Mouse (Mus musculus) midbrain, embryonic 12.5 days (tissue): ENCODE results near the gene Slc5a2. TPM values are rescaled to one million over a fixed set of nuclear protein-coding genes. Genes with fewer than 3 reads are reported as not detected.

Source experiments
- ATAC-seq: fragments of 200-750 bp; cut with Nextera tagmentation; 2 replicates; pipeline ENCODE4 v1.8.0; 2017; ENCODE audit warnings: low read depth, moderate TSS enrichment, moderate library complexity; ENCODE audit not compliant: low FRiP score
- H3K27ac ChIP-seq: fragments of 300-500 bp; sonication (generic); replicated peaks from 2 replicates; pipeline ENCODE4 v1.5.1; 2016; ENCODE audit warnings: mild to moderate bottlenecking
- H3K27me3 ChIP-seq: fragments of 300-500 bp; sonication (generic); 2 replicates; pipeline ENCODE4 v1.6.1; 2016; ENCODE audit warnings: mild to moderate bottlenecking
- H3K36me3 ChIP-seq: fragments of 300-500 bp; sonication (generic); 2 replicates; pipeline ENCODE4 v1.6.1; 2016
- H3K4me1 ChIP-seq: fragments of 300-500 bp; sonication (generic); 2 replicates; pipeline ENCODE4 v1.6.1; 2016
- H3K4me2 ChIP-seq: fragments of 300-500 bp; sonication (generic); replicated peaks from 2 replicates; pipeline ENCODE4 v1.6.1; 2016; ENCODE audit warnings: mild to moderate bottlenecking, moderate library complexity
- H3K4me3 ChIP-seq: fragments of 300-500 bp; sonication (generic); 2 replicates; pipeline ENCODE4 v1.5.1; 2016; ENCODE audit warnings: mild to moderate bottlenecking
- H3K9ac ChIP-seq: fragments of 300-500 bp; sonication (generic); replicated peaks from 2 replicates; pipeline ENCODE4 v1.6.1; 2016; ENCODE audit warnings: mild to moderate bottlenecking, moderate library complexity
- H3K9me3 ChIP-seq: fragments of 300-500 bp; sonication (generic); 2 replicates; pipeline ENCODE4 v1.6.1; 2016; ENCODE audit warnings: mild to moderate bottlenecking
- WGBS: fragments of 180-500 bp; shearing (Covaris S2); methylation state at CpG from one replicate; pipeline ENCODE4 v1.1.7; 2016; 5-methylcytosine and 5-hydroxymethylcytosine counted together
- polyA plus RNA-seq: library from polyadenylated mRNA; unstranded; fragments of >200 nt; fragmentation: Nextera tagmentation; extraction: Ambion mirVana; gene quantifications from 2 replicates; pipeline ENCODE4 v1.2.1, GENCODE M21; 2016

The Slc5a2 gene
- polyA plus RNA-seq, 1 experiment from 2014 or later = not detected

- WGBS = 92% methylated on average over 27 of the region's 27 CpGs
- Histone ChIP-seq H3K4me2 (no peak overlapping the region), H3K27ac (no peak overlapping the region), H3K9me3 (no peaks in the 10 kb centered on the region), H3K4me3 (no peak overlapping the region), H3K36me3 (peaks cover 45% of the 10 kb centered on the region), H3K4me1 (peaks cover 21% of the 10 kb centered on the region), H3K27me3 (no peaks in the 10 kb centered on the region), H3K9ac (no peak overlapping the region)
- ATAC-seq = no peak
Measured at GRCm38 (mm10) chr7:128240131-128240784, 25.2 kb upstream of the Slc5a2 start.

DNA sequence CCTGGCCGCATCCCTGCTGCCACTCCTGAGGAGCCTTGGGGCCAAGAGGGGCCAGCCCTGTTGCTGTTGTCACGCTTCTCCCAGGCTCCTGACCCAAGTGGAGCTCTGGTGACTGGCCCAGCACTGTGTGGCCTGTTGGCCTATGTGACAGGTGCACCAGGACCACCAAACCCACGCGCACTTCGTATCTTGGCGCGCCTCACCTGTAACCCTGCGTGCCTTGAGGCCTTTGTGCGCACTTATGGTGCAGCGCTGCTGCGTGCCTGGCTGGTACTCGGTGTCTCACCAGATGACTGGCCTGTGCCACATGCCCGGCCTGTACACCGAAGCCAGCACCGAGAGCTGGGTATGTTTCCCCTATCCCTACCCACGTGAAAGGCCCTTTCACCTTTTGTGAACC lies 23.1 kb upstream of the Slc5a2 start:
- ATAC-seq = no peak
- Histone ChIP-seq H3K27ac (no peak overlapping the region), H3K36me3 (peaks cover 45% of the 10 kb centered on the region), H3K4me2 (no peak overlapping the region), H3K9me3 (no peaks in the 10 kb centered on the region), H3K27me3 (no peaks in the 10 kb centered on the region; the same call in none of the 2 replicates), H3K4me1 (peaks cover 28% of the 10 kb centered on the region), H3K9ac (no peak overlapping the region), H3K4me3 (no peak overlapping the region)
- WGBS = 93% methylated on average over 16 of the region's 16 CpGs

GRCm38 (mm10) chr7:128243921-128244320 lies 21.5 kb upstream of the Slc5a2 start:
- ATAC-seq = no peak
- Histone ChIP-seq H3K9ac (no peak overlapping the region), H3K4me2 (no peak overlapping the region), H3K4me1 (peaks cover 27% of the 10 kb centered on the region), H3K27ac (no peak overlapping the region), H3K27me3 (peaks cover 12% of the 10 kb centered on the region), H3K4me3 (no peak overlapping the region), H3K9me3 (no peaks in the 10 kb centered on the region), H3K36me3 (peaks cover 45% of the 10 kb centered on the region)
- WGBS = 49% methylated on average over 10 of the region's 10 CpGs

DNA sequence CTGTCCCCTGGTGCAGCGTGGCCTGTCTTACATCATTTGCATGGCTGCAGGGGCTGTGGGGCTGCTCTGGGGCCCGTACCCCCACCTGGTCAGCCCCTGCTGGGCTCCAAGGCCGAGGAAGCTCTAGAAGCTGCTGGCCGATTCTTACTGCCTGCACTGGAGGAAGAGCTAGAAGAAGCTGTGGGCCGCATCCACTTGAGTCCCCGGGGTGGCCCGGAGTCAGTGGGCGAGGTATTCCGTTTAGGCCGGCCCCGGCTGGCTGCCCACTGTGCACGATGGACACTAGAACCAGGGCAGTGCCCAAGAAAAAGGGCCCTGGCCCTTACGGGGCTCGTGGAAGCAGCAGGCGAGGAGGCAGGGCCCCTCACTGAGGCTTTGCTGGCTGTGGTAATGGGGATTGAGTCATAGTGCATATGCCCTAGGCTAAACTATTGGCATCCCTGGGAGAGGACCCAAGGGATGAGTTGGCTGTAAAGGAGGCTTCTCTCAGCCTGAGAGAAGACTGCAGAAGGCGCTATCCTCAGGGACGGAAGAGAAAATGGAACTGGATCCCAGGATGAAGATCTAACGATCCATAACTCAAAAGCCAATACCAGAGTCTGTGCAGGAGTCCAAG lies 20.9 kb upstream of the Slc5a2 start:
- peaks cover 15% of the 10 kb centered on the region for H3K27me3 ChIP-seq
- H3K4me2 ChIP-seq = no peak overlapping the region
- H3K36me3 ChIP-seq = peaks cover 45% of the 10 kb centered on the region
- H3K4me3 ChIP-seq = no peak overlapping the region
- H3K9ac ChIP-seq = no peak overlapping the region
- ATAC-seq = no peak
- WGBS = 81% methylated on average over 18 of the region's 18 CpGs
- no peaks in the 10 kb centered on the region for H3K9me3 ChIP-seq
- H3K27ac ChIP-seq = no peak overlapping the region
- H3K4me1 ChIP-seq = peaks cover 22% of the 10 kb centered on the region

GRCm38 (mm10) chr7:128245547-128245946 lies 19.9 kb upstream of the Slc5a2 start:
- H3K9ac ChIP-seq = no peak overlapping the region
- peaks cover 18% of the 10 kb centered on the region; the same call in 1 of the 2 replicates for H3K4me1 ChIP-seq
- no peak overlapping the region for H3K27ac ChIP-seq
- H3K4me2 ChIP-seq = no peak overlapping the region
- no peak overlapping the region for H3K4me3 ChIP-seq
- peaks cover 34% of the 10 kb centered on the region for H3K36me3 ChIP-seq
- H3K9me3 ChIP-seq = no peaks in the 10 kb centered on the region
- ATAC-seq = no peak
- 88% methylated on average over 4 of the region's 4 CpGs for WGBS
- peaks cover 15% of the 10 kb centered on the region for H3K27me3 ChIP-seq

- peaks cover 22% of the 10 kb centered on the region for H3K36me3 ChIP-seq
- no peaks in the 10 kb centered on the region for H3K9me3 ChIP-seq
- ATAC-seq = peak; percentile 64
- H3K4me2 ChIP-seq = peak within 1 kb of the TSS; percentile 67
- peak within 1 kb of the TSS; percentile 64 for H3K27ac ChIP-seq
- H3K9ac ChIP-seq = peak within 1 kb of the TSS; percentile 70
- H3K4me1 ChIP-seq = peaks cover 18% of the 10 kb centered on the region; the same call in 1 of the 2 replicates
- WGBS = 3% methylated on average over 22 of the region's 30 CpGs
- H3K27me3 ChIP-seq = peaks cover 20% of the 10 kb centered on the region
- peak within 1 kb of the TSS; percentile 42 for H3K4me3 ChIP-seq
Measured at GRCm38 (mm10) chr7:128246496-128247391, 18.7 kb upstream of the Slc5a2 start, which contains the start of gene Tgfb1i1. Tgfb1i1 (plus strand) TSS chr7:128246812.

DNA sequence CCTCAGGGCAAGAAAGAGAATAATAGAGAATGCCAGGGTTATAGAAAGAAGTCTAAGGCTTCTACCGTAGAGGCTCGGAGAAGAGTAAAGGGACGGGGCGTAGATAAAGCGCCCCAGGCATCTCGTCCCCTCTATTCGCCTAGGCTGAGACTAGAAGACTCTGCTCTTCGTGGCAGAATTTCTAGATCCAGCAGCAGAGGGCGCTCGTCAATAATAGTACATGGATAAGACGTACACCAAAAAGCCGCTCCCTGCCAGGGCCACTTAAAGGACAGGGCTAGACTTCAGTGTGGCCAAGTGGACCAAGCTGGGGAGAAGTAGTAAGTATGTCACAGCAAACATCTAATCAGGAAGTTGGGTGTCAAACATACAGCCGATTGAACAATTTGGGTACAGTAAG lies 18.0 kb upstream of the Slc5a2 start:
- H3K9ac ChIP-seq = peak overlapping the region; percentile 70
- peaks cover 27% of the 10 kb centered on the region for H3K27me3 ChIP-seq
- ATAC-seq = peak; percentile 78
- H3K36me3 ChIP-seq = peaks cover 15% of the 10 kb centered on the region
- peak overlapping the region; percentile 67 for H3K4me2 ChIP-seq
- H3K4me3 ChIP-seq = peak overlapping the region; percentile 42
- WGBS = 3% methylated on average over 13 of the region's 13 CpGs
- peak overlapping the region; percentile 64 for H3K27ac ChIP-seq
- H3K9me3 ChIP-seq = no peaks in the 10 kb centered on the region
- peaks cover 24% of the 10 kb centered on the region for H3K4me1 ChIP-seq

- H3K4me3 ChIP-seq = no peak overlapping the region
- H3K27me3 ChIP-seq = peaks cover 34% of the 10 kb centered on the region
- WGBS = 81% methylated on average over 10 of the region's 10 CpGs
- no peak for ATAC-seq
- no peak overlapping the region for H3K27ac ChIP-seq
- H3K4me2 ChIP-seq = peak overlapping the region; percentile 67; the same call in 1 of the 2 replicates
- peaks cover 10% of the 10 kb centered on the region; the same call in 1 of the 2 replicates for H3K36me3 ChIP-seq
- no peak overlapping the region for H3K9ac ChIP-seq
- no peaks in the 10 kb centered on the region for H3K9me3 ChIP-seq
- peaks cover 31% of the 10 kb centered on the region for H3K4me1 ChIP-seq
Measured at GRCm38 (mm10) chr7:128248081-128249042, 17.1 kb upstream of the Slc5a2 start.

DNA sequence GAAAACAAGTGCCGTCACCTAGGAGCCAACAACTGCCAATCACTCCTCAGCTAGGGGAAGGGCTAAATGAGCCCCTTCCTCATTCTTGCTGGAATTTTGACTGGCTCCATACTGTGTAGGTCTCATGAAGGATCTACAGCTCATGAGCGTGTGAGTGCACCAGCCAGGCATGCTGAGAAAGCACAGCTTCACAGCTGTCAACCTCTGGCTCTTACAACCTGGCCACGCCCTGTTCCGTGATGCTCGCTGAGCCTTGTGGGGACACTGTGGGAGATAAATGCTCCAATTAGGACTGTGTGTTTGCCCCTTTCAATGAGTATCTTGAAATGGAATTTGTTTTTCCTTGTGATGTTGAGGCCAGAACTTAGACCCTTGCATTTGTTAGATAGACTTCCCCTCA lies 15.5 kb upstream of the Slc5a2 start:
- Histone ChIP-seq H3K4me2 (no peak overlapping the region), H3K27me3 (peaks cover 41% of the 10 kb centered on the region), H3K4me1 (peaks cover 31% of the 10 kb centered on the region), H3K9ac (no peak overlapping the region), H3K4me3 (no peak overlapping the region), H3K36me3 (peaks cover under 1% of the 10 kb centered on the region; the same call in 1 of the 2 replicates), H3K27ac (no peak overlapping the region), H3K9me3 (no peaks in the 10 kb centered on the region)
- WGBS = 83% methylated on average over 5 of the region's 5 CpGs
- no peak for ATAC-seq

DNA sequence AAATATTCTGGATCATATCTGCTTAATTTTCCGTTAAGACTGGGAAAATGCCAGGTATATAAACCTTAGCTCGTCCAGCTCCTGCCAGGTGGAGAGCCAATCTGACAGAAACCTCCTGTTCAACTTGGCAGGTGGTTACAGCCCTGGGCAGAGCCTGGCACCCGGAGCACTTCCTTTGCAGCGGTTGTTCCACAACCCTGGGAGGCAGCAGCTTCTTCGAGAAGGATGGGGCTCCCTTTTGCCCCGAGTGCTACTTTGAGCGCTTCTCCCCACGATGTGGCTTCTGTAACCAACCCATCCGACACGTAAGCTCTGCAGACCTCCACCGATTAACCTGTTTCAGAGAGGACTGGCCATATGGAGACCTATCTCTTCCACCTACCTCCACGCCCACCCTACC lies 13.5 kb upstream of the Slc5a2 start:
- H3K27me3 ChIP-seq = peaks cover 41% of the 10 kb centered on the region
- no peak overlapping the region for H3K27ac ChIP-seq
- H3K4me3 ChIP-seq = peak overlapping the region; percentile 35; the same call in 1 of the 2 replicates
- 51% methylated on average over 12 of the region's 12 CpGs for WGBS
- ATAC-seq = no peak
- H3K4me2 ChIP-seq = peak overlapping the region; percentile 64
- H3K9ac ChIP-seq = 0 out of 2 replicates have a peak overlapping the region, but pooled peaks have one; percentile 44
- H3K9me3 ChIP-seq = no peaks in the 10 kb centered on the region
- no peaks in the 10 kb centered on the region for H3K36me3 ChIP-seq
- H3K4me1 ChIP-seq = peaks cover 20% of the 10 kb centered on the region

GRCm38 (mm10) chr7:128252609-128253008 lies 12.8 kb upstream of the Slc5a2 start:
- 13% methylated on average over 24 of the region's 24 CpGs for WGBS
- Histone ChIP-seq H3K27ac (no peak overlapping the region), H3K27me3 (peaks cover 41% of the 10 kb centered on the region), H3K9ac (peak overlapping the region; percentile 44), H3K4me2 (peak overlapping the region; percentile 64), H3K36me3 (no peaks in the 10 kb centered on the region), H3K9me3 (no peaks in the 10 kb centered on the region), H3K4me3 (peak overlapping the region; percentile 35), H3K4me1 (peaks cover 14% of the 10 kb centered on the region)
- ATAC-seq = 0 out of 2 replicates have a peak, but pooled peaks have one; percentile 52
